Mouse (Mus musculus): ENCODE results near the gene Prr5l. TPM values are rescaled to one million over a fixed set of nuclear protein-coding genes. Genes with fewer than 3 reads are reported as not detected.

Gene Prr5l
- polyA plus RNA-seq, 2 experiments, result 1.4 to 1.7 TPM

DNA sequence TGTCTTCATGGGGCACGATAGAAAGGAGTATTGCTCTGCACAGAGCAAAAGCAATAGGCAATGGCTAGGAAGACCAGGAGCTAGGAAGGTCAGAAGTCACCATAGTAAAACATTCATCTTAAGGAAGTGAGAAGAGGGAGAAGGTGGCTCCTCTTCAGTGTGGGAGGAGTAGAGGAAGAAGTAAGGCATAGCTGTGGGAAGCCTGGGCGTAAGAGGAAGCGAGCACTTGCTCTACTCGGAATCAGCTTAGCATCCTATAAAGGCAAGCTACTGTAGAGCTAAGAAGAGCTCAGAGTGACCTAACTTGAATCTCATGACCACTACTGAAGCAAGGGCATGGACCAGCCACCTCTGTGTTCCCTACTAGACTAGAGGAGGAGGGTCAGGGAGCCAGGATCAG is 39.5 kb upstream of the Prr5l start:
- Histone ChIP-seq H3K9me3 (ENCODE audit: control insufficient read depth, low read length) (no peaks in the 10 kb centered on the region), H3K4me3 (ENCODE audit: insufficient read depth in 1 of 2, low read depth in 2 of 2, low read length in 2 of 2) (no peak overlapping the region), H3K27me3 (ENCODE audit: control insufficient read depth, insufficient read depth, low read length) (no peaks in the 10 kb centered on the region), H3K9ac (replicated peaks) (no peak overlapping the region), H3K36me3 (replicated peaks; ENCODE audit: control insufficient read depth, insufficient read depth, low read depth) (no peaks in the 10 kb centered on the region), H3K4me2 (ENCODE audit: low read depth) (no peak overlapping the region), H3K4me1 (replicated peaks; ENCODE audit: control insufficient read depth in 2 of 2, insufficient read depth in 2 of 2, low read length in 1 of 2) (peaks cover 0 to 7% of the 10 kb centered on the region in 2 experiments; a peak in 1 of 4 replicates), H3K27ac (no peak overlapping the region)
- 59% methylated on average over 4 of the region's 4 CpGs for WGBS (ENCODE audit: insufficient replicate concordance)
- no peak for DNase-seq (ENCODE audit: low read depth in 3 of 3, low spot score in 3 of 3)
- ATAC-seq (ENCODE audit: insufficient read depth), result no peak
- TF ChIP-seq CTCF (IDR thresholded peaks at IDR 0.05; ENCODE audit: low read depth), result no peak

DNA sequence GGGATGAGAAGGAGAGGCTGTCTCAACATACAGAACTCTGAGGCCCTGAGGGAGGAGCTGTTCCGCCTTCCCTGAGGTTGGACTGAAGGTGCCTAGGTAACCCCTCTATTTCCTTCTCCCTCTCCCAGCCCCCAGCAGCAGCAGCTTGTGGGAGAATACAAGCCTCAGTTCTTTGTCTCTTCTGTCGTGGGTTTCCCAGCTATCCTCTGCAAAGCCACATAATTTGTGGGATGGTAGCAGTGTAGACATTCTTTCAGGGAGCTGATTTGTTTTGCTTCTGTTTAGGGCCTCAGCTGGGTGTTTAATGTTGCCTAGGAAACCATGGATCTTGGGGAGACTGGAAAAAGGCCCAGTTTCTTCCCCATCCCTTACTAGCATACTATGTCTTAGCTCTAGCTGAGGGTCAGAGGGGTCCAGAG is 37.3 kb upstream of the Prr5l start:
- WGBS (ENCODE audit: insufficient replicate concordance), result 35% methylated on average over 2 of the region's 2 CpGs
- no peak for DNase-seq (ENCODE audit: low read depth in 3 of 3, low spot score in 3 of 3)
- no peak for ATAC-seq (ENCODE audit: insufficient read depth)

DNA sequence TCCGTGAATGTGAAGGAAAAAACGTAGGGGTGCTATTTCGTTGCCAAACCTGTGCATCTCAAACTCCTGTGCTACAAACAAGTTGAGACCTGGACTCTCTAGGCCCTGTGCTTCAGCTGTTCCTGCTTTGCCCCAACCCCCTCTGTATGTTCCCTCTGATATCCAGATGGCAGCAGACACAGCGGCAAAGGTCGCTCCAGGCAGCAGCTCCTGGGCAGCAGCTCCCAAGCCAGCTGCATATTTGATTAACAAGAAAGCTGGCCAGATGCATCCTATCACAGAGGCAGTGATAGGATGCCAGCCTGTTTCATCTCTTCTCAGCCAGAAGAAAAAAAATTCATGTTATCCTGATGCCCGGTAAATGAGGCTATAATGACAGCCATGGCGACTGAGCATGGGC is 35.7 kb upstream of the Prr5l start:
- H3K27ac ChIP-seq, result no peak overlapping the region
- DNase-seq (ENCODE audit: low read depth in 3 of 3, low spot score in 3 of 3), result no peak
- 67% methylated on average over 7 of the region's 7 CpGs for WGBS (ENCODE audit: insufficient replicate concordance)

More for the DNA sequence above, 37.3 kb upstream of the Prr5l start:
- no peak overlapping the region for H3K4me3 ChIP-seq (ENCODE audit: insufficient read depth in 1 of 2, low read depth in 2 of 2, low read length in 2 of 2)
- H3K27me3 ChIP-seq (ENCODE audit: control insufficient read depth, insufficient read depth, low read length), result no peaks in the 10 kb centered on the region
- TF ChIP-seq EP300 (IDR thresholded peaks at IDR 0.05; ENCODE audit: low read depth) (no peak), CTCF (IDR thresholded peaks at IDR 0.05; ENCODE audit: low read depth) (no peak)
- no peak overlapping the region for H3K27ac ChIP-seq
- H3K36me3 ChIP-seq (replicated peaks; ENCODE audit: control insufficient read depth, insufficient read depth, low read depth), result no peaks in the 10 kb centered on the region
- H3K4me1 ChIP-seq (replicated peaks; ENCODE audit: control insufficient read depth in 2 of 2, insufficient read depth in 2 of 2, low read length in 1 of 2), result peaks cover 0 to 7% of the 10 kb centered on the region in 2 experiments; a peak in 1 of 4 replicates
- no peak overlapping the region for H3K9ac ChIP-seq (replicated peaks)
- no peak overlapping the region for H3K4me2 ChIP-seq (ENCODE audit: low read depth)
- H3K9me3 ChIP-seq (ENCODE audit: control insufficient read depth, low read length), result no peaks in the 10 kb centered on the region

DNA sequence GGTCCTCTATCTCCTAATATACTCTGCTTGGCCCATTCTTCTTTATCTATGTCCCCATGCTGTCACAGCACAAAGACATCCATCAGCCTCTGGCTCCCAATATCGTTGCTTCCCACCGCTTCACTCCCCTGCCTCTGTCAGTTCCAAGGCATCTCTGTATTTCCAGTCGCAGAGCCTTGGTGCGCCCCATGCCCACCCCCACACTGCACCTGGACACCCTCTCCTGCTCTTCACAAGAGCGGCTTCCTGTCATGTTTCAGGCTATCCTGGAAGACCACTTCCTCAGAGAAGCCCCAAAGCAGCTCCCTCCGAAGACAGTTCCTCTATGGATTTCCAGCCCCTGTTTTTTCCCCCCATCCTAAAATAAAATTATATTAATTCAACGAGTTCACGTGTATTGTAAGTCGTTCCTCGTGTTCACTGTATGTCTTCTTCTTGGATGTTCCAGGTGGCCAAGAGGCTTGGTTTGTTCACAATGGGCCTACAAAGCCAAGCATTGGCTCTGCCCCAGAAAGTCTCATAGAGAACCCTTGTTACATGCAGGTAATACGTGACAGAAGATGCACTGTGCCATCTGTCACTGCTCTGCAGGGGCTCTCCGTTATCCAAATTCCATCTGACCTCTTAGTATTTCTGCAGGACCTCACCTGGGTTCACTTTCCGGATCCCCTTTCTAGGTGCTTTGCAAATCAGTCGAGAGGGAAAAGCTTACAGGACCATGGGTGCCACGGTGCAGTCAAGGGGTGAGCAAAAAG is 26.7 kb upstream of the Prr5l start:
- no peak overlapping the region for H3K9ac ChIP-seq (replicated peaks)
- no peaks in the 10 kb centered on the region for H3K9me3 ChIP-seq (ENCODE audit: control insufficient read depth, low read length)
- TF ChIP-seq EP300 (IDR thresholded peaks at IDR 0.05; ENCODE audit: low read depth), result no peak
- H3K27me3 ChIP-seq (ENCODE audit: control insufficient read depth, insufficient read depth, low read length), result no peaks in the 10 kb centered on the region
- H3K27ac ChIP-seq, result no peak overlapping the region
- no peak overlapping the region for H3K4me3 ChIP-seq (ENCODE audit: insufficient read depth in 1 of 2, low read depth in 2 of 2, low read length in 2 of 2)
- no peaks in the 10 kb centered on the region for H3K4me1 ChIP-seq (replicated peaks; ENCODE audit: control insufficient read depth in 2 of 2, insufficient read depth in 2 of 2, low read length in 1 of 2)
- ATAC-seq (ENCODE audit: insufficient read depth) (no peak), DNase-seq (ENCODE audit: low read depth in 3 of 3, low spot score in 3 of 3) (no peak)
- WGBS (ENCODE audit: insufficient replicate concordance), result 73% methylated on average over 15 of the region's 15 CpGs
- H3K36me3 ChIP-seq (replicated peaks; ENCODE audit: control insufficient read depth, insufficient read depth, low read depth), result no peaks in the 10 kb centered on the region
- no peak overlapping the region for H3K4me2 ChIP-seq (ENCODE audit: low read depth)

More for the DNA sequence above, 35.7 kb upstream of the Prr5l start:
- TF ChIP-seq CTCF (IDR thresholded peaks at IDR 0.05; ENCODE audit: low read depth) (no peak), EP300 (IDR thresholded peaks at IDR 0.05; ENCODE audit: low read depth) (no peak)
- Histone ChIP-seq H3K4me3 (ENCODE audit: insufficient read depth in 1 of 2, low read depth in 2 of 2, low read length in 2 of 2) (no peak overlapping the region), H3K9me3 (ENCODE audit: control insufficient read depth, low read length) (no peaks in the 10 kb centered on the region), H3K9ac (replicated peaks) (no peak overlapping the region), H3K4me2 (ENCODE audit: low read depth) (no peak overlapping the region), H3K27me3 (ENCODE audit: control insufficient read depth, insufficient read depth, low read length) (no peaks in the 10 kb centered on the region), H3K36me3 (replicated peaks; ENCODE audit: control insufficient read depth, insufficient read depth, low read depth) (no peaks in the 10 kb centered on the region), H3K4me1 (replicated peaks; ENCODE audit: control insufficient read depth in 2 of 2, insufficient read depth in 2 of 2, low read length in 1 of 2) (peaks cover 0 to 7% of the 10 kb centered on the region in 2 experiments; a peak in 1 of 4 replicates)
- no peak for ATAC-seq (ENCODE audit: insufficient read depth)

DNA sequence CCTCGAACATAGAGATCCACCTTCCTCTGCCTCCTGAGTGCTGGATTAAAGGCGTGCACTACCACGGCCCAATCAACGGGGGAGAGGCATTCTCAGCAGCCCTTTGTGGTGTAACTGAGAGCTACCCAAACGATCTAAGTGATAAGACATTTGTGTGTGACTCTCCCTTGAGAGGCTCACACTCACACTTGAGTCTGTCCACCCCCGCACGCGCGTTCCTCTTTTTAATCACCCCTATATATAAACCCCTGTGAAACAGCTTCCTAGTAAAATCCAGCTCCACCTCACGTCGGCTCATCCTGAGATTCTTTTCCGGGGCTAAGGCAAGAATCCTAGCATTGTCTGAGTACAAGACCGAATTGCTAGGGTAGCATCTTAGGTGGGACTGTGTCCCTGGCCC is 25.9 kb upstream of the Prr5l start:
- Histone ChIP-seq H3K27me3 (ENCODE audit: control insufficient read depth, insufficient read depth, low read length) (no peaks in the 10 kb centered on the region), H3K36me3 (replicated peaks; ENCODE audit: control insufficient read depth, insufficient read depth, low read depth) (no peaks in the 10 kb centered on the region), H3K4me1 (replicated peaks; ENCODE audit: control insufficient read depth in 2 of 2, insufficient read depth in 2 of 2, low read length in 1 of 2) (no peaks in the 10 kb centered on the region), H3K9ac (replicated peaks) (no peak overlapping the region), H3K4me2 (ENCODE audit: low read depth) (no peak overlapping the region), H3K27ac (no peak overlapping the region), H3K4me3 (ENCODE audit: insufficient read depth in 1 of 2, low read depth in 2 of 2, low read length in 2 of 2) (no peak overlapping the region), H3K9me3 (ENCODE audit: control insufficient read depth, low read length) (no peaks in the 10 kb centered on the region)
- no peak for DNase-seq (ENCODE audit: low read depth in 3 of 3, low spot score in 3 of 3)
- no peak for ATAC-seq (ENCODE audit: insufficient read depth)
- 39% methylated on average over 13 of the region's 13 CpGs for WGBS (ENCODE audit: insufficient replicate concordance)
- no peak for TF ChIP-seq CTCF (IDR thresholded peaks at IDR 0.05; ENCODE audit: low read depth)
- TF ChIP-seq EP300 (IDR thresholded peaks at IDR 0.05; ENCODE audit: low read depth), result no peak
